Mouse (Mus musculus) liver, embryonic 14.5 days (tissue): ENCODE results near the gene Axin1. TPM values are rescaled to one million over a fixed set of nuclear protein-coding genes. Genes with fewer than 3 reads are reported as not detected.

Experiments used
- ATAC-seq: fragments of 200-750 bp; cut with Nextera tagmentation; 2 replicates; pipeline ENCODE4 v1.8.0; 2017; ENCODE audit warnings: moderate number of reproducible peaks, mild to moderate bottlenecking, moderate library complexity; ENCODE audit not compliant: insufficient read depth
- DNase-seq, 3 experiments: peaks; one replicate each; pipeline ENCODE4 v3.0.0-alpha.2; 2012 to 2013; ENCODE audit warnings: low read depth in 3 of 3, low spot score in 3 of 3
- H3K27ac ChIP-seq: fragments of 300-500 bp; sonication (generic); 2 replicates; pipeline ENCODE4 v1.5.1; 2014; ENCODE audit warnings: moderate library complexity, mild to moderate bottlenecking, control low read depth, inconsistent platforms
- H3K27me3 ChIP-seq: fragments of 300-500 bp; sonication (generic); 2 replicates; pipeline ENCODE4 v1.6.1; 2014; ENCODE audit warnings: mild to moderate bottlenecking, low read length, moderate library complexity; ENCODE audit not compliant: control insufficient read depth, insufficient read depth
- H3K36me3 ChIP-seq: fragments of 300-500 bp; sonication (generic); replicated peaks from 2 replicates; pipeline ENCODE4 v1.6.1; 2014; ENCODE audit warnings: low read depth; ENCODE audit not compliant: control insufficient read depth, insufficient read depth
- H3K4me1 ChIP-seq, 2 experiments: fragments of 200-500 bp in 1 of 2; fragments of 300-500 bp in 1 of 2; sonication (generic) in 1 of 2; replicated peaks; 2 replicates each; pipeline ENCODE4 v1.6.1; 2012 to 2014; ENCODE audit warnings: antibody characterized with exemption in 1 of 2, inconsistent platforms in 1 of 2, low read length in 1 of 2; ENCODE audit not compliant: control insufficient read depth in 2 of 2, insufficient read depth in 2 of 2
- H3K4me2 ChIP-seq: fragments of 300-500 bp; sonication (generic); 2 replicates; pipeline ENCODE4 v1.6.1; 2014; ENCODE audit warnings: low read depth, mild to moderate bottlenecking, control low read depth, moderate library complexity
- H3K4me3 ChIP-seq, 2 experiments: fragments of 200-500 bp in 1 of 2; fragments of 300-500 bp in 1 of 2; sonication (generic) in 1 of 2; 2 replicates each; pipeline ENCODE4 v1.5.1; 2012 to 2014; ENCODE audit warnings: low read depth in 2 of 2, low read length in 2 of 2, mild to moderate bottlenecking in 2 of 2, control low read depth in 1 of 2, inconsistent platforms in 1 of 2, moderate library complexity in 1 of 2; ENCODE audit not compliant: insufficient read depth in 1 of 2
- H3K9ac ChIP-seq: fragments of 300-500 bp; sonication (generic); replicated peaks from 2 replicates; pipeline ENCODE4 v1.6.1; 2014; ENCODE audit warnings: mild to moderate bottlenecking, control low read depth, moderate library complexity
- H3K9me3 ChIP-seq: fragments of 300-500 bp; sonication (generic); 2 replicates; pipeline ENCODE4 v1.6.1; 2016; ENCODE audit warnings: low read length, mixed read lengths; ENCODE audit not compliant: control insufficient read depth
- CTCF ChIP-seq: IDR thresholded peaks from 2 replicates; pipeline ENCODE4 v1.5.1; 2016; ENCODE audit warnings: antibody characterized with exemption, low read depth, control low read depth
- EP300 ChIP-seq: IDR thresholded peaks from 2 replicates; pipeline ENCODE4 v1.6.1; 2016; ENCODE audit warnings: antibody characterized with exemption, low read depth
- WGBS: fragments of 180-500 bp; shearing (Covaris S2); extraction: QIAGEN DNeasy Blood & Tissue Kit; methylation state at CpG from one replicate; pipeline ENCODE4 v1.1.7; 2014; ENCODE audit not compliant: insufficient replicate concordance; 5-methylcytosine and 5-hydroxymethylcytosine counted together
- polyA plus RNA-seq, 2 experiments: library from polyadenylated mRNA; depleted of rRNA in 1 of 2; stranded (reverse) in 1 of 2; unstranded in 1 of 2; fragments of >200 nt; fragmentation: Nextera tagmentation in 1 of 2; extraction: Ambion mirVana in 1 of 2; gene quantifications; 2 replicates each; pipeline versions ENCODE4 v1.2.1 to v1.2.3; 2012 to 2014

Gene Axin1
- polyA plus RNA-seq, 2 experiments, result 3.8 to 8.7 TPM

- no peak overlapping the region for H3K4me3 ChIP-seq
- DNase-seq (no peak), ATAC-seq (no peak)
- no peaks in the 10 kb centered on the region for H3K4me1 ChIP-seq
- H3K9me3 ChIP-seq, result no peaks in the 10 kb centered on the region
- no peak overlapping the region for H3K9ac ChIP-seq
- no peaks in the 10 kb centered on the region for H3K27me3 ChIP-seq
- no peak overlapping the region for H3K27ac ChIP-seq
- H3K4me2 ChIP-seq, result no peak overlapping the region
- 84% methylated on average over 18 of the region's 18 CpGs for WGBS
- TF ChIP-seq EP300 (no peak), CTCF (no peak)
- peaks cover 7% of the 10 kb centered on the region for H3K36me3 ChIP-seq
Observed at GRCm38 (mm10) chr17:26131856-26132853, 6.3 kb upstream of the Axin1 start.

GRCm38 (mm10) chr17:26137106-26137750 lies 1.3 kb upstream of the Axin1 start:
- H3K4me2 ChIP-seq, result peak overlapping the region; percentile 79
- ATAC-seq, result no peak
- DNase-seq, result no peak

GRCm38 (mm10) chr17:26137751-26138130 lies 747 bp upstream of the Axin1 start:
- ATAC-seq (no peak), DNase-seq (no peak)
- H3K9me3 ChIP-seq, result no peaks in the 10 kb centered on the region
- peak overlapping the region; percentile 38 for H3K27ac ChIP-seq
- WGBS, result 63% methylated on average over 2 of the region's 2 CpGs
- H3K9ac ChIP-seq, result peak overlapping the region; percentile 80
- peaks cover 12 to 13% of the 10 kb centered on the region in 2 experiments for H3K4me1 ChIP-seq
- peak overlapping the region; percentile 62 to 91 for H3K4me3 ChIP-seq
- H3K36me3 ChIP-seq, result peaks cover 3% of the 10 kb centered on the region
- TF ChIP-seq CTCF, result no peak
- TF ChIP-seq EP300, result no peak
- peak overlapping the region; percentile 79 for H3K4me2 ChIP-seq
- no peaks in the 10 kb centered on the region for H3K27me3 ChIP-seq

More at GRCm38 (mm10) chr17:26137106-26137750, 1.3 kb upstream of the Axin1 start:
- WGBS, result 67% methylated on average over 11 of the region's 11 CpGs
- Histone ChIP-seq H3K27ac (no peak overlapping the region), H3K4me1 (peaks cover 12 to 13% of the 10 kb centered on the region in 2 experiments), H3K36me3 (no peaks in the 10 kb centered on the region), H3K4me3 (0 out of 4 replicates have a peak overlapping the region, but pooled peaks of 1 of the 2 experiments have one; percentile 62), H3K9me3 (no peaks in the 10 kb centered on the region), H3K27me3 (no peaks in the 10 kb centered on the region), H3K9ac (no peak overlapping the region; the same call in 1 of the 2 replicates)
- TF ChIP-seq EP300 (no peak), CTCF (no peak)

GRCm38 (mm10) chr17:26138901-26139381 lies 453 bp downstream of the Axin1 start:
- peak overlapping the region; percentile 79 for H3K4me2 ChIP-seq
- H3K27me3 ChIP-seq, result no peaks in the 10 kb centered on the region
- under 1% methylated on average over 54 of the region's 58 CpGs for WGBS
- TF ChIP-seq CTCF, result no peak
- TF ChIP-seq EP300, result no peak
- ATAC-seq (peak; percentile 76), DNase-seq (peak in 2 of 3 experiments; percentile 17 to 23)
- H3K4me3 ChIP-seq, result peak overlapping the region; percentile 89 to 91
- no peaks in the 10 kb centered on the region for H3K9me3 ChIP-seq
- H3K9ac ChIP-seq, result peak overlapping the region; percentile 80
- H3K36me3 ChIP-seq, result peaks cover 15% of the 10 kb centered on the region
- H3K4me1 ChIP-seq, result peaks cover 12 to 13% of the 10 kb centered on the region in 2 experiments
- H3K27ac ChIP-seq, result peak overlapping the region; percentile 38

GRCm38 (mm10) chr17:26142796-26143195 lies 4.3 kb downstream of the Axin1 start:
- H3K36me3 ChIP-seq, result peaks cover 15% of the 10 kb centered on the region
- H3K9me3 ChIP-seq, result no peaks in the 10 kb centered on the region
- 82% methylated on average over 4 of the region's 4 CpGs for WGBS
- no peak overlapping the region for H3K9ac ChIP-seq
- DNase-seq (no peak), ATAC-seq (no peak)
- peaks cover 9 to 12% of the 10 kb centered on the region in 2 experiments for H3K4me1 ChIP-seq
- H3K27me3 ChIP-seq, result no peaks in the 10 kb centered on the region
- TF ChIP-seq CTCF (no peak), EP300 (no peak)
- H3K4me3 ChIP-seq, result no peak overlapping the region
- H3K4me2 ChIP-seq, result no peak overlapping the region
- H3K27ac ChIP-seq, result no peak overlapping the region
